Mouse (Mus musculus) stomach, embryonic 16.5 days (tissue): ENCODE data around the gene Cpeb2. TPM values are rescaled to one million over a fixed set of nuclear protein-coding genes. Genes with fewer than 3 reads are reported as not detected.

ENCODE experiments used
- ATAC-seq: fragments of 200-750 bp; cut with Nextera tagmentation; 2 replicates; pipeline ENCODE4 v1.8.0; 2017; ENCODE audit warnings: moderate number of reproducible peaks, moderate TSS enrichment; ENCODE audit not compliant: insufficient read depth, low FRiP score
- H3K27ac ChIP-seq: fragments of 300-500 bp; sonication (generic); 2 replicates; pipeline ENCODE4 v1.5.1; 2014; ENCODE audit warnings: low read length
- H3K27me3 ChIP-seq: fragments of 300-500 bp; sonication (generic); 2 replicates; pipeline ENCODE4 v1.6.1; 2014; ENCODE audit warnings: low read length, control low read depth, mixed read lengths; ENCODE audit not compliant: control insufficient read depth, insufficient read depth
- H3K36me3 ChIP-seq: fragments of 300-500 bp; sonication (generic); 2 replicates; pipeline ENCODE4 v1.6.1; 2014; ENCODE audit warnings: low read length; ENCODE audit not compliant: control insufficient read depth, insufficient read depth
- H3K4me1 ChIP-seq: fragments of 300-500 bp; sonication (generic); 2 replicates; pipeline ENCODE4 v1.6.1; 2014; ENCODE audit warnings: low read length, control low read depth, mixed read lengths; ENCODE audit not compliant: control insufficient read depth, insufficient read depth
- H3K4me2 ChIP-seq: fragments of 300-500 bp; sonication (generic); 2 replicates; pipeline ENCODE4 v1.6.1; 2014; ENCODE audit warnings: low read depth, low read length, mixed read lengths
- H3K4me3 ChIP-seq: fragments of 300-500 bp; sonication (generic); replicated peaks from 2 replicates; pipeline ENCODE4 v1.5.1; 2014; ENCODE audit warnings: mild to moderate bottlenecking, low read length
- H3K9ac ChIP-seq: fragments of 300-500 bp; sonication (generic); 2 replicates; pipeline ENCODE4 v1.6.1; 2014; ENCODE audit warnings: low read length
- H3K9me3 ChIP-seq: fragments of 300-500 bp; sonication (generic); replicated peaks from 2 replicates; pipeline ENCODE4 v1.6.1; 2016; ENCODE audit warnings: low read length, control low read depth; ENCODE audit not compliant: control insufficient read depth
- WGBS: fragments of 180-500 bp; shearing (Covaris S2); extraction: QIAGEN DNeasy Blood & Tissue Kit; methylation state at CpG from one replicate; pipeline ENCODE4 v1.1.7; 2014; 5-methylcytosine and 5-hydroxymethylcytosine counted together
- polyA plus RNA-seq: library from polyadenylated mRNA; unstranded; fragments of >200 nt; fragmentation: Nextera tagmentation; extraction: Ambion mirVana; gene quantifications from 2 replicates; pipeline ENCODE4 v1.2.1, GENCODE M21; 2015

The Cpeb2 gene
- polyA plus RNA-seq, 1 experiment from 2014 or later: 5.7 TPM

DNA sequence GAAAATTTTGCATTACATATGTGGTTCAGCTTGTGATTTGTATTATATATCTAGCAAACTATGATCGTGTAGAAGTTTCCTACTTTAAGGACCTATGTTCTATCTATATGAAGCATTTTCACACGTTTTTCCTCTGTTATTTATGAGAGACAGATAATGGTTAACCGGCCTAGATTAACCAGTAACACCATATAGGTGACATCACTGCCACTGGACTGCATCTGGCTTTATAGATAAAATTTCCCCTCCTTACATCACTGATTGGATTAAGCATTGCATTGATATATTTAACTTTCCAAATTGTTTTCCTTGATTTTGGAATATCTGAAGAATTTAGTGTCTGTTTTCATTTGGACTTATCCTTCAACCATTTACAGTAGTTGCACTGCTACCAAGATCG lies 9.6 kb upstream of the Cpeb2 start:
- no peaks in the 10 kb centered on the region for H3K36me3 ChIP-seq
- no peaks in the 10 kb centered on the region for H3K4me1 ChIP-seq
- no peak overlapping the region for H3K27ac ChIP-seq
- H3K4me3 ChIP-seq: no peak overlapping the region
- H3K4me2 ChIP-seq: no peak overlapping the region
- no peaks in the 10 kb centered on the region for H3K27me3 ChIP-seq
- 75% methylated on average over 4 of the region's 4 CpGs for WGBS
- H3K9ac ChIP-seq: no peak overlapping the region
- H3K9me3 ChIP-seq: no peaks in the 10 kb centered on the region
- no peak for ATAC-seq

- Histone ChIP-seq H3K27ac (no peak overlapping the region), H3K9me3 (no peaks in the 10 kb centered on the region), H3K4me2 (no peak overlapping the region), H3K9ac (no peak overlapping the region), H3K27me3 (no peaks in the 10 kb centered on the region), H3K4me1 (no peaks in the 10 kb centered on the region), H3K36me3 (no peaks in the 10 kb centered on the region), H3K4me3 (no peak overlapping the region)
- ATAC-seq: no peak
- WGBS: 59% methylated on average over 3 of the region's 3 CpGs
Observed at GRCm38 (mm10) chr5:43224245-43224644, 8.7 kb upstream of the Cpeb2 start.

DNA sequence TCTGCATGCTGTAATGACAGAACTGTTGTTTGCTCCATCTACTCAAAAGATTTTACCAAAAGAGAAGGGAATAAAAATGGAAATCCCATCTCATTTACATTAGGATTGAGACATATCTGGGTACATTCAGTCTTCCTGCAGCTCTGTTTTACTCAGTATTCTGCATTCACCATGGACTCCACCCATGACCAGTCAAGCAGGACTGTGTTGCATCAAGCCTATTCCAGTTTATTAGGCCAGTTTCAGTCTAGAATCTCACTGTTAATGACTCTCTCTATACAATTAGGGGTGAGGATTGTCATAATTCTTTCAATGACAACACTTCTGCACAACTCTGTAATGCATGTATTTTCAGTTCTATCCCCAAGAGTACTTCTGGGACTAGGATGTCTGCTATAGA lies 6.8 kb upstream of the Cpeb2 start:
- H3K4me3 ChIP-seq: no peak overlapping the region
- no peak overlapping the region for H3K27ac ChIP-seq
- H3K9ac ChIP-seq: no peak overlapping the region
- no peak for ATAC-seq
- no peaks in the 10 kb centered on the region for H3K36me3 ChIP-seq
- no peaks in the 10 kb centered on the region for H3K27me3 ChIP-seq
- H3K9me3 ChIP-seq: no peaks in the 10 kb centered on the region
- H3K4me1 ChIP-seq: no peaks in the 10 kb centered on the region
- no peak overlapping the region for H3K4me2 ChIP-seq

DNA sequence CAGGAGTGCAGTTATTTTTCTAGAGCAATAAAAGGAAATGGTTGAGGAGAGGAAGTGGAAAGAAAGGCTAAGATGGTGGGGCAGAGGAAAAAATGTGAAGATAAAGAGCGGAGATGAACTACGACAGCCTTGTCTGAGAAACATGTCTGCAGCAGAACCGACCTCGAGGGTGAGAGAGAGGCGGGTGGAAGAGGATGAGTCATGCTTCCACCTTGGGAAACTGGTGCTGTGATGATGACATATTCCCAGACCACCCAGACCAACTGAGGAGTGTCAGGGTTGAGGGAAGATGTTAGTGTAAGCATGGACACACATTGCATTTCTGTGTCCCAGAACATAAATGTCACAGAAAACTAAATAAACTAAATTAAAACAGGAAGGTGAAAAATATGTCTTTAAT lies 5.4 kb upstream of the Cpeb2 start:
- Histone ChIP-seq H3K4me2 (no peak overlapping the region), H3K9me3 (no peaks in the 10 kb centered on the region), H3K27ac (no peak overlapping the region), H3K36me3 (no peaks in the 10 kb centered on the region), H3K27me3 (no peaks in the 10 kb centered on the region), H3K4me1 (no peaks in the 10 kb centered on the region), H3K9ac (no peak overlapping the region), H3K4me3 (no peak overlapping the region)
- no peak for ATAC-seq
- WGBS: 57% methylated on average over 5 of the region's 5 CpGs

- Histone ChIP-seq H3K4me3 (no peak overlapping the region), H3K4me1 (peaks cover 2% of the 10 kb centered on the region), H3K36me3 (no peaks in the 10 kb centered on the region), H3K9ac (no peak overlapping the region), H3K4me2 (no peak overlapping the region), H3K27ac (no peak overlapping the region), H3K27me3 (no peaks in the 10 kb centered on the region), H3K9me3 (no peaks in the 10 kb centered on the region)
- no peak for ATAC-seq
- WGBS: 66% methylated on average over 2 of the region's 2 CpGs
Observed at GRCm38 (mm10) chr5:43231061-43231460, 1.9 kb upstream of the Cpeb2 start.

GRCm38 (mm10) chr5:43232149-43232479 lies 856 bp upstream of the Cpeb2 start:
- Histone ChIP-seq H3K9ac (peak overlapping the region; percentile 97), H3K9me3 (no peaks in the 10 kb centered on the region), H3K4me1 (peaks cover 4% of the 10 kb centered on the region), H3K27ac (peak overlapping the region; percentile 99), H3K27me3 (no peaks in the 10 kb centered on the region), H3K4me3 (peak overlapping the region; percentile 99), H3K4me2 (peak overlapping the region; percentile 90), H3K36me3 (no peaks in the 10 kb centered on the region)
- WGBS: 4% methylated on average over 6 of the region's 6 CpGs
- ATAC-seq: no peak

DNA sequence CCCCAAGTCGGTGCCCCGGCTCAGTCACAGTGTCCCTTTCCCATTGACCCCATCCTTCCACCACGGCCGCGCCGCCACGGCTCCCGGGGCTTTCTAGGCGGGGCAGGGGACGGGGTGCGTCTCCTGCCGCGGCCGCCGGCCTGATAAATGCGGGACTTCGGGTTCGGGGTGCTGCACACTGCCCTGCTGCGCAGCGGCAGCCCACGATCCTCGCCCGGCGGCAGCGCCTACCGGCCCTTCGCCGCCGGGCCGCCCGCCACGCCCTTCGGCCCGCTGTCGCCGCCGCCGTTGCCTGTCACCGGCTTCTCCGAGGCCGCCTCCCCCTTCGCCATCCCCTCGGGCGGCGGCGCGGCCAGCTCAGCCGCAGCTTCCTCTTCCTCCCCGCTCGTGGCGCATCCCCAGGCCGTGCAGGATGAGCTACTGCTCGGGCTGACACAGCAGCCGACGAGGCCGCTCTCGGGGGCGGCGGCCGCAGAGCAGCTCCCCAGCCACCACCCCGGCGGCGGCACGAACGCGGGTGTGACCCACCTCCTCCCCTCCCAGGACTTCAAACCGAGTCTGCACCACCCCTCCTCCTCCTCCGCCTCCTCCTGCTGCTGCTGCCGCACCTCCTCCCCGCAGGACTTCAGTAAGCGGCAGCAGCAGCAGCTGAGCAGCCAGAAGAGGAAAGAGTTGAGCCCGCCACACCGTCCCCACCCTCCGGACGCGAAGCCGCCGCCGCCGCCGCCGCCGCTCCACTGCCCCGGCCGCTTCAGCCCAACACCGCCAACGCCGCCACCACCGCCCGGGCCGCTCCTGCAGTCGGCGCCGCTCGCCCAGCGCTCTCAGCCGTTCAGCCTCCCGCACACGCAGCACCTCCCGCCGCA lies 579 bp downstream of the Cpeb2 start:
- Histone ChIP-seq H3K36me3 (no peaks in the 10 kb centered on the region), H3K27ac (peak overlapping the region; percentile 99), H3K4me2 (peak overlapping the region; percentile 90), H3K9me3 (no peaks in the 10 kb centered on the region), H3K4me3 (peak overlapping the region; percentile 99), H3K4me1 (peaks cover 4% of the 10 kb centered on the region), H3K9ac (peak overlapping the region; percentile 97), H3K27me3 (no peaks in the 10 kb centered on the region)
- whole genome bisulfite sequencing: under 1% methylated on average over 101 of the region's 101 CpGs
- peak; percentile 60 for ATAC-seq

DNA sequence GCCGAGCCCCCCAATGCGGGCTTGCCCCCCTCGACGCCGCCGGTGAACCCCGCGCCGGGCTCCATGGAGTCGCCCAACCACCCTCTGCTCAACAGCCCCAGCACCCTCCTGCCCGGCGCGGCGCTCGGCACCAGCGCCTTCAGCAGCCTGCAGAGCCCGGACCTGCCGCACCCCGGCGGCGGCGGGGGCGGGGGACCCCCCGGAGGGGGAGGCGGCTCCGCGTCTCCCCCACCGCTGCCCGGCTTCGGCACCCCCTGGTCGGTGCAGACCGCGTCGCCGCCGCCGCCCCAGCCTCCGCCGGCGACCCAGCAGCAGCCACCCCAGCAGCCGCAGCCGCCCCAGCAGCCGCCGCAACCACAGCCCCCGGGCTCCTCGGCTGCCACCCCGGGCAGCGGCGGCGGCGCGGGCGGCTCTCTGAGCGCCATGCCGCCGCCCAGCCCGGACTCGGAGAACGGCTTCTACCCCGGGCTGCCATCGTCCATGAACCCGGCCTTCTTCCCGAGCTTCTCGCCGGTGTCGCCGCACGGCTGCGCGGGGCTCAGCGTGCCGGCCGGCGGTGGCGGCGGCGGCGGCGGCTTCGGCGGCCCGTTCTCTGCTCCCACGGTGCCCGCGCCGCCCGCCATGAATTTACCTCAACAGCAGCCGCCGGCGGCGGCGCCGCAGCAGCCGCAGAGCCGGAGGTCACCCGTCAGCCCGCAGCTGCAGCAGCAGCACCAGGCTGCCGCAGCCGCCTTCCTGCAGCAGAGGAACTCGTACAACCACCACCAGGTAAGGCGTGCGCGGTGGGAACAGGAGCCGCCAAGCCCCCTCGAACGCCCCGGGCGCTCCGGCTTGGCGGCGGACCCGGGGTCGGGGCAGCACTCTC lies 1.6 kb downstream of the Cpeb2 start:
- H3K4me2 ChIP-seq: peak overlapping the region; percentile 90
- ATAC-seq: peak; percentile 18; the same call in 1 of the 2 replicates
- peak overlapping the region; percentile 99 for H3K4me3 ChIP-seq
- no peaks in the 10 kb centered on the region for H3K9me3 ChIP-seq
- peak overlapping the region; percentile 99 for H3K27ac ChIP-seq
- H3K27me3 ChIP-seq: no peaks in the 10 kb centered on the region
- no peaks in the 10 kb centered on the region for H3K36me3 ChIP-seq
- WGBS: under 1% methylated on average over 74 of the region's 113 CpGs
- H3K9ac ChIP-seq: peak overlapping the region; percentile 97
- H3K4me1 ChIP-seq: peaks cover 4% of the 10 kb centered on the region

- peak overlapping the region; percentile 99 for H3K27ac ChIP-seq
- WGBS: under 1% methylated on average over 27 of the region's 27 CpGs
Observed at GRCm38 (mm10) chr5:43235186-43235785, 2.3 kb downstream of the Cpeb2 start.

More at GRCm38 (mm10) chr5:43235186-43235785, 2.3 kb downstream of the Cpeb2 start:
- H3K9me3 ChIP-seq: no peaks in the 10 kb centered on the region
- peak overlapping the region; percentile 99 for H3K4me3 ChIP-seq
- no peaks in the 10 kb centered on the region for H3K27me3 ChIP-seq
- peak overlapping the region; percentile 97 for H3K9ac ChIP-seq
- no peaks in the 10 kb centered on the region for H3K36me3 ChIP-seq
- ATAC-seq: no peak
- peaks cover 4% of the 10 kb centered on the region for H3K4me1 ChIP-seq
- peak overlapping the region; percentile 90 for H3K4me2 ChIP-seq
